Mouse (Mus musculus): ENCODE data around the gene Cdc42ep3. TPM values are rescaled to one million over a fixed set of nuclear protein-coding genes. Genes with fewer than 3 reads are reported as not detected.

Gene Cdc42ep3
- 11.8 and 11.9 TPM in 2 replicates for polyA plus RNA-seq (2012; rRNA removed)

- no peak for DNase-seq (ENCODE audit: low read depth)
Observed at GRCm38 (mm10) chr17:79354444-79355270, at the start of gene Cdc42ep3. Gene Cdc42ep3 (minus strand): TSS chr17:79355091.

GRCm38 (mm10) chr17:79400356-79400755, 45.5 kb upstream of the Cdc42ep3 start:
- DNase-seq (ENCODE audit: low read depth), result no peak

GRCm38 (mm10) chr17:79398416-79398815, 43.5 kb upstream of the Cdc42ep3 start:
- DNase-seq (ENCODE audit: low read depth), result no peak

GRCm38 (mm10) chr17:79394799-79395198, 39.9 kb upstream of the Cdc42ep3 start:
- DNase-seq (ENCODE audit: low read depth), result no peak

DNA sequence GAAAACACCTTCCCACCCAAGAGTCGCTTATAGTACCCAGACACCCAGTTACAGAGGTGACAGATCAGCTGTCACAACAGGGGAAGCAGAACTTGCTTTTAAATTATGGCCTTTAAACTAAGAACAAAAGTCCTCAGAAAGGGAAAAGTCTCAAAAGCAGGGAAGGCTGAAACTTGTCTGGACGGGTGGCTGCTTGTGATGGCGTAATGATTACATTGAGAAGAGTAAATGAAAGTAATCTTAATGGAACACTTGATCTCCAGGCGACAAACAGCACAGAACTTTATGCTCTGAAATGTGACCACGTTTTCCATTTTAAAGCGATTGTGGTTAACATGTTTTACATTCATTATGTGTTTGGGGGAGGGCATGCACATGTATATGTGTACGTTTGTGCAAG, 39.0 kb upstream of the Cdc42ep3 start:
- no peak for DNase-seq (ENCODE audit: low read depth)

- no peak for DNase-seq (ENCODE audit: low read depth)
Observed at GRCm38 (mm10) chr17:79387465-79388066, 32.7 kb upstream of the Cdc42ep3 start.

GRCm38 (mm10) chr17:79381485-79381884, 26.6 kb upstream of the Cdc42ep3 start:
- DNase-seq (ENCODE audit: low read depth), result no peak

DNA sequence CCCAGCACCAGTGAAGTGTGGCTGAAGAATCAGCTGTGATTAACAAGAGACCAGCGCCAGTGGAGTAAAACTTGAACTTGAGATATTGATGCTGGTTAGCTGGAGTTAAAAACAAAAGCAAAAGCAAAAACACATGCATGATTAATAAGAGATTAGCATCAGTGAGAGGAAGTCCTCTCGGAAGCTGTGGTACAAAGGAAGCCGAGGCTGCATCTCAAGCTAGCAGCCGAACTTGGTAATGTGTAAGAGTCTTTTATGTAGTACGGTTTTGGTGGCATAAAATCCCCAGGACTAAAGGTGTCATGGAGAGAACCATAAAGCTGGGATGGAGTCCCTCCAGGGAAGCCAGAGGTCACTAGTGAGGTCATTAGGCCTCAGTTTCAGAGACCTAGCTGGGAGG, 24.3 kb upstream of the Cdc42ep3 start:
- no peak for DNase-seq (ENCODE audit: low read depth)

- no peak for DNase-seq (ENCODE audit: low read depth)
Observed at GRCm38 (mm10) chr17:79376434-79377210, 21.7 kb upstream of the Cdc42ep3 start.

DNA sequence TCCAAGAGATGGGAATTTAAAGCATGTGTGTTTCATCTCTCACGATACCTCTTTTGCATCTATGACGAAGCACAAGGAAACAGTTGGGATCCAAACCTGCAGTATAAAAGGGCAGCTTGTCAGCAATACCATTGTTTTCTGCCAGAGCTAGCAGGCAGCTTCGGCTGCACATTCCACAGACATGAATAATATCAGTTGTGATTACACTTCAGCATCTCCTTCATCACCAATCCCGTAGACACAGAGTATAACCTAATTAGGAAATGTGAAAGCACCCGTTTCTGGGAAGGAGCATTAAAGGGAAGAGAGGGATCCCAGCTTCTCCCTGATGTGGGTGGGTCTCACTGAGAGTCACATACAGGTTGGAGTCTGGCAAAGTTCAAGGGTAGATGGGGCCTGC, 18.1 kb upstream of the Cdc42ep3 start:
- no peak for DNase-seq (ENCODE audit: low read depth)

DNA sequence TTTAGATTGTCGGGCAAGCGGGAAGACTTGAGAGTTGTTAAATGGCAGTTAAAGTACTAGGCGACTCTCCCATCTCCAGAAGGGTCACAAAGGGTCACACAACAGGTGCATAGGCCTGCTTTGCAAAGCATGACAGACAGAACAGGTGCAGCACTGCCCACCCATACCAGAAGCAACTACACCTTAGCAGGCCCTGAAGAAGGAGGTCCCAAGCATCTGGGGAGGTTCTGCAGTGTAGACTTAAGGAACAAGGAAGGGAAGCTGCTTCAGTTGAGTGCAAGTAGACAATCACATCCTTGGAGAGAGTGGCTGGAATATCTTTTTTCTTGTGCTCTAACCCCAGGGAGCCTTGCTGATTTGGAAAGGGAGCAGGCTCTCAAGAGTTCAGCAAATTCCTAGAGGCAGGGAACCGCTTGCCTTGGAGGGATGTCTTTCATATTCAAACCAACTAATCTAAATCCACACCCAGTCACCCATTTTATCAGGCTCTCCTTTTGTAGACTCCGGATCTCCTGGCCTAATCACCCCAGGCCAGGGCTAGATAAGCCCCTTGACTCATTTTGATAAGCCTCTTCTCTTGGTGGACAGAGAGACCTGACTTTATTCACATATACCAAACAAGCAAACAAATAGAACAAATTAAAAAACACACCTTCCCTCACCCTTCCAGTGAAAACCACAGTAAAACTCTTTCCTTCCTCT, 10.0 kb upstream of the Cdc42ep3 start:
- no peak for DNase-seq (ENCODE audit: low read depth)

- DNase-seq (ENCODE audit: low read depth), result no peak
Observed at GRCm38 (mm10) chr17:79356071-79356601, 1.2 kb upstream of the Cdc42ep3 start.

- no peak for DNase-seq (ENCODE audit: low read depth)
Observed at GRCm38 (mm10) chr17:79355271-79355991, 540 bp upstream of the Cdc42ep3 start.

DNA sequence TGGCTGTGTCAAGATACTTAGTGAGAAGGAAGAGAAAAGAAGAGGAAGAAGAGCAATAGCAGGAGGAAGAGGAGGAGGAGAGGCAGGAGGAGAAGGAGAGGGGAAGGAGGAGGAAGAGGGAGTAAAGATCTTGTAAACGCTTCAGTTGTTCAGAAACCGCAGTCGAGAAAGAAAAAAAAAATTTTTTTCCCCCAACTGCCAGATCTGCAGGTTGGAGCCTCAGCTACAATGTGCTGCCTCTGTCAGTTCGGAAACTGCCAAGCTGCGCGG, 782 bp downstream of the Cdc42ep3 start:
- no peak for DNase-seq (ENCODE audit: low read depth)

DNA sequence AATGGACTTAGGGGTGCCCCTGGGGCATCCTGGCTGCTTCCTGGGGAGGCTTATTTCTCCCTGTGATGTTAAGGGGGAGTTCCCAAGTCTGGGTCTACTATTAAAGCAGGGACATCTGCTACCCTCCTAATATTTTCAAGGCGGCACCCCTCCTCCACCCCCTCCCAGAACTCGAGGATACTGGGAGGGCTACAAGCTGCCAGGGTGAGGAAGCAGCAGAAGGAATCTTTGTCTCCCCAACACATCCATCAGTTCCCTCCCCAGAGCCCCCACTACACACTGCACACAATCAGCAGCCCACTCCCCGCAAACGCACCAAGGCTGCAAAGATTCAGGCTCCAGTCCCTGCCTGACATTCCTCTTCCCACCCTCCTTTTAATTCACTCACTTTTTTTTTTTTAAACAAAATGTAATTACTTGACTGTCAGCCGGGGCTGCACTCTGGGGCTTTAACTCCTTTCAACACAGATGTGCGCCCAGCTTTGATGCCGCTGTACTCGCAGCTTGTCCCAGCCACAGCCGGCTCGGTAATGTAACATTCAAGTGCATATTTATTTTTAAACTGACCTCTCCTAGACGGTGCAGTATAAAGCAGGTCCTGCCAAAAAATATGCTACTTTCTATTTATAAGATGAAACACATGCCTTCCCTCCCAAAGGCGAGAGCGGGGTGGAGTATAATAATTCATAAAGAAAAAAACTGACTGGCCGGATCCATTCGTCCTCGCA, 1.3 kb downstream of the Cdc42ep3 start:
- DNase-seq (ENCODE audit: low read depth), result no peak

GRCm38 (mm10) chr17:79350751-79351191, 4.1 kb downstream of the Cdc42ep3 start:
- no peak for DNase-seq (ENCODE audit: low read depth)

- no peak for DNase-seq (ENCODE audit: low read depth)
Observed at GRCm38 (mm10) chr17:79349371-79349770, 5.5 kb downstream of the Cdc42ep3 start.

GRCm38 (mm10) chr17:79347920-79348589, 6.8 kb downstream of the Cdc42ep3 start:
- DNase-seq (ENCODE audit: low read depth), result no peak

GRCm38 (mm10) chr17:79347291-79347690, 7.6 kb downstream of the Cdc42ep3 start:
- no peak for DNase-seq (ENCODE audit: low read depth)

All from gonadal fat pad, adult 2 months (tissue).